Mouse (Mus musculus) heart, embryonic 16.5 days (tissue): ENCODE measurements at regions not wholly inside any gene's neighbourhood (a gene's known extent, or its start where the extent isn't known, plus 50 kb on each side); places are given as distances from the start of the nearest gene placed in this dataset.

ENCODE experiments used
- ATAC-seq: fragments of 200-750 bp; cut with Nextera tagmentation; replicated peaks from 2 replicates; pipeline ENCODE4 v1.8.0; 2017; ENCODE audit warnings: moderate number of reproducible peaks; ENCODE audit not compliant: insufficient read depth, low FRiP score; ENCODE audit errors: extremely low read depth
- H3K27ac ChIP-seq: fragments of 300-500 bp; sonication (generic); 2 replicates; pipeline ENCODE4 v1.5.1; 2014; ENCODE audit warnings: mild to moderate bottlenecking, low read length, control low read depth, moderate library complexity
- H3K27me3 ChIP-seq: fragments of 300-500 bp; sonication (generic); 2 replicates; pipeline ENCODE4 v1.6.1; 2014; ENCODE audit warnings: low read length, mixed read lengths; ENCODE audit not compliant: control insufficient read depth, insufficient read depth
- H3K36me3 ChIP-seq: fragments of 300-500 bp; sonication (generic); 2 replicates; pipeline ENCODE4 v1.6.1; 2014; ENCODE audit not compliant: control insufficient read depth, insufficient read depth
- H3K4me1 ChIP-seq: fragments of 300-500 bp; sonication (generic); 2 replicates; pipeline ENCODE4 v1.6.1; 2014; ENCODE audit warnings: low read length, mixed read lengths; ENCODE audit not compliant: control insufficient read depth, insufficient read depth
- H3K4me2 ChIP-seq: fragments of 300-500 bp; sonication (generic); 2 replicates; pipeline ENCODE4 v1.6.1; 2014; ENCODE audit warnings: low read depth, mild to moderate bottlenecking, control low read depth, low read length
- H3K4me3 ChIP-seq: fragments of 300-500 bp; sonication (generic); 2 replicates; pipeline ENCODE4 v1.5.1; 2014; ENCODE audit warnings: mild to moderate bottlenecking, control low read depth, low read length
- H3K9ac ChIP-seq: fragments of 300-500 bp; sonication (generic); 2 replicates; pipeline ENCODE4 v1.6.1; 2014; ENCODE audit warnings: low read length, control low read depth
- H3K9me3 ChIP-seq: fragments of 300-500 bp; sonication (generic); replicated peaks from 2 replicates; pipeline ENCODE4 v1.6.1; 2016; ENCODE audit warnings: low read length; ENCODE audit not compliant: control insufficient read depth
- WGBS: fragments of 180-500 bp; shearing (Covaris S2); extraction: QIAGEN DNeasy Blood & Tissue Kit; methylation state at CpG from one replicate; pipeline ENCODE4 v1.1.7; 2014; 5-methylcytosine and 5-hydroxymethylcytosine counted together

GRCm38 (mm10) chr6:93537971-93538370, 594.7 kb upstream of the Adamts9 start:
- H3K4me2 ChIP-seq: no peak overlapping the region
- WGBS: 77% methylated on average over 1 of the region's 1 CpGs
- no peaks in the 10 kb centered on the region for H3K36me3 ChIP-seq
- H3K4me3 ChIP-seq: no peak overlapping the region
- no peaks in the 10 kb centered on the region for H3K4me1 ChIP-seq
- no peaks in the 10 kb centered on the region for H3K9me3 ChIP-seq
- ATAC-seq: no peak
- no peak overlapping the region for H3K9ac ChIP-seq
- no peak overlapping the region for H3K27ac ChIP-seq
- H3K27me3 ChIP-seq: no peaks in the 10 kb centered on the region

- Histone ChIP-seq H3K9ac (no peak overlapping the region), H3K4me2 (no peak overlapping the region), H3K27ac (no peak overlapping the region), H3K4me3 (no peak overlapping the region), H3K27me3 (no peaks in the 10 kb centered on the region), H3K36me3 (no peaks in the 10 kb centered on the region), H3K9me3 (no peaks in the 10 kb centered on the region), H3K4me1 (no peaks in the 10 kb centered on the region)
- 89% methylated on average over 1 of the region's 1 CpGs for WGBS
- ATAC-seq: no peak
Measured at GRCm38 (mm10) chr6:93537126-93537525, 593.8 kb upstream of the Adamts9 start.

GRCm38 (mm10) chr6:93513818-93514217, 570.5 kb upstream of the Adamts9 start:
- no peak overlapping the region for H3K4me2 ChIP-seq
- no peak overlapping the region for H3K9ac ChIP-seq
- ATAC-seq: no peak
- no peak overlapping the region for H3K27ac ChIP-seq
- H3K27me3 ChIP-seq: no peaks in the 10 kb centered on the region
- H3K36me3 ChIP-seq: no peaks in the 10 kb centered on the region
- H3K4me1 ChIP-seq: no peaks in the 10 kb centered on the region
- H3K9me3 ChIP-seq: no peaks in the 10 kb centered on the region
- WGBS: 78% methylated on average over 2 of the region's 2 CpGs
- no peak overlapping the region for H3K4me3 ChIP-seq

- no peaks in the 10 kb centered on the region for H3K27me3 ChIP-seq
- no peak overlapping the region for H3K9ac ChIP-seq
- no peak overlapping the region for H3K27ac ChIP-seq
- H3K9me3 ChIP-seq: no peaks in the 10 kb centered on the region
- no peaks in the 10 kb centered on the region for H3K4me1 ChIP-seq
- no peak for ATAC-seq
- H3K4me2 ChIP-seq: no peak overlapping the region
- no peak overlapping the region for H3K4me3 ChIP-seq
- H3K36me3 ChIP-seq: no peaks in the 10 kb centered on the region
- WGBS: 74% methylated on average over 1 of the region's 1 CpGs
Measured at GRCm38 (mm10) chr6:93509857-93510256, 566.6 kb upstream of the Adamts9 start.

- Histone ChIP-seq H3K9ac (no peak overlapping the region), H3K4me2 (peak overlapping the region; percentile 14; the same call in 1 of the 2 replicates), H3K4me3 (no peak overlapping the region), H3K4me1 (peaks cover 3% of the 10 kb centered on the region), H3K27me3 (no peaks in the 10 kb centered on the region), H3K27ac (no peak overlapping the region), H3K9me3 (no peaks in the 10 kb centered on the region), H3K36me3 (no peaks in the 10 kb centered on the region)
- WGBS: 20% methylated on average over 4 of the region's 4 CpGs
- ATAC-seq: peak; percentile 80
Measured at GRCm38 (mm10) chr6:93497824-93498223, 554.5 kb upstream of the Adamts9 start.

- Histone ChIP-seq H3K27ac (no peak overlapping the region), H3K36me3 (no peaks in the 10 kb centered on the region), H3K4me2 (no peak overlapping the region), H3K9me3 (no peaks in the 10 kb centered on the region), H3K4me1 (no peaks in the 10 kb centered on the region), H3K27me3 (no peaks in the 10 kb centered on the region), H3K9ac (no peak overlapping the region), H3K4me3 (no peak overlapping the region)
- ATAC-seq: no peak
- 73% methylated on average over 2 of the region's 2 CpGs for WGBS
Measured at GRCm38 (mm10) chr6:93488441-93488955, 545.2 kb upstream of the Adamts9 start.

- Histone ChIP-seq H3K4me3 (no peak overlapping the region), H3K9me3 (no peaks in the 10 kb centered on the region), H3K4me2 (no peak overlapping the region), H3K27me3 (no peaks in the 10 kb centered on the region), H3K36me3 (no peaks in the 10 kb centered on the region), H3K9ac (no peak overlapping the region), H3K27ac (no peak overlapping the region), H3K4me1 (no peaks in the 10 kb centered on the region)
- ATAC-seq: no peak
- 93% methylated on average over 2 of the region's 2 CpGs for WGBS
Measured at GRCm38 (mm10) chr6:93478521-93478920, 535.2 kb upstream of the Adamts9 start.

GRCm38 (mm10) chr6:93474981-93475380, 531.7 kb upstream of the Adamts9 start:
- H3K27me3 ChIP-seq: no peaks in the 10 kb centered on the region
- H3K4me2 ChIP-seq: no peak overlapping the region
- H3K9me3 ChIP-seq: no peaks in the 10 kb centered on the region
- no peak for ATAC-seq
- WGBS: 8% methylated on average over 1 of the region's 1 CpGs
- no peak overlapping the region for H3K27ac ChIP-seq
- peaks cover 6% of the 10 kb centered on the region; the same call in 1 of the 2 replicates for H3K4me1 ChIP-seq
- no peaks in the 10 kb centered on the region for H3K36me3 ChIP-seq
- H3K4me3 ChIP-seq: no peak overlapping the region
- no peak overlapping the region for H3K9ac ChIP-seq

- ATAC-seq: no peak
- WGBS: 51% methylated on average over 5 of the region's 5 CpGs
- Histone ChIP-seq H3K9me3 (no peaks in the 10 kb centered on the region), H3K4me1 (peaks cover 6% of the 10 kb centered on the region; the same call in 1 of the 2 replicates), H3K4me3 (no peak overlapping the region), H3K4me2 (no peak overlapping the region), H3K27ac (no peak overlapping the region), H3K27me3 (no peaks in the 10 kb centered on the region), H3K36me3 (no peaks in the 10 kb centered on the region), H3K9ac (no peak overlapping the region)
Measured at GRCm38 (mm10) chr6:93467867-93468266, 524.6 kb upstream of the Adamts9 start.
